22 mouse cellular contexts compared by ENCODE assay signal in genomic region chr12:104590291-104590690, GRCm38 (mm10).
DNase-seq lines count a peak whose midpoint lies in the region; ATAC-seq and TF ChIP-seq lines count a peak whose summit lies in the region.
"Had no signal": no experiment of that assay in that cellular context is flagged by ENCODE, and none has a peak within 500 bp of the region (broad histone marks: within the 10 kb centered on the region; RNA-seq: fewer than 3 reads in every experiment).

No protein-coding gene starts in this region.

- ATAC-seq in limb, embryonic 14.5 days (ENCODE audit: low FRiP score, low read depth), result no peak
- no peak for ATAC-seq in hindbrain, embryonic 11.5 days (ENCODE audit: low FRiP score)
- ATAC-seq: activated CD4-positive, CD25-positive, alpha-beta regulatory T cell, adult 4 months; CD4-positive, CD25-positive, alpha-beta regulatory T cell, adult 4 months; forebrain, embryonic 13.5 days; forebrain, embryonic 15.5 days; forebrain, postnatal 0 days; Patski had no signal

- H3K9me3 ChIP-seq in limb, embryonic 10.5 days (replicated peaks), result no peaks in the 10 kb centered on the region
- no peaks in the 10 kb centered on the region for H3K9me3 ChIP-seq in limb, embryonic 14.5 days (ENCODE audit: control insufficient read depth, low read length)
- H3K9me3 ChIP-seq in hindbrain, embryonic 11.5 days (ENCODE audit: control insufficient read depth, low read length), result no peaks in the 10 kb centered on the region
- H3K9me3 ChIP-seq: embryonic facial prominence, embryonic 10.5 days; embryonic facial prominence, embryonic 12.5 days; forebrain, embryonic 13.5 days; forebrain, embryonic 15.5 days had no signal

- H3K27ac ChIP-seq in limb, embryonic 10.5 days, result peak overlapping the region; percentile 3; the same call in 1 of the 2 replicates
- H3K27ac ChIP-seq in limb, embryonic 14.5 days (replicated peaks; ENCODE audit: low read depth, low read length), result no peak overlapping the region
- no peak overlapping the region for H3K27ac ChIP-seq in hindbrain, embryonic 11.5 days (ENCODE audit: low read depth, low read length)
- H3K27ac ChIP-seq: embryonic facial prominence, embryonic 12.5 days; forebrain, embryonic 13.5 days; forebrain, embryonic 15.5 days had no signal

- peak; percentile 54 to 55 for DNase-seq in cerebellum, postnatal 10 days
- DNase-seq in cerebellum, adult 8-10 months, result no peak
- DNase-seq in limb, embryonic 10.5 days (ENCODE audit: low spot score), result no peak
- peak; percentile 29 for DNase-seq in limb, embryonic 14.5 days (ENCODE audit: low spot score)
- DNase-seq in hindbrain, embryonic 11.5 days (ENCODE audit: low spot score), result no peak
- DNase-seq: adrenal gland, adult 8-10 months; adrenal gland, postnatal 14 days; adrenal gland, postnatal 36 days; B cell, adult 2 months; cerebellum, adult 11-12 months; cerebellum, adult 2 months; cerebellum, adult 9-11 months; cerebellum, postnatal 25 days; forebrain, postnatal 0 days had no signal

- no peak overlapping the region for H3K4me3 ChIP-seq in limb, embryonic 10.5 days
- H3K4me3 ChIP-seq in limb, embryonic 14.5 days (replicated peaks; ENCODE audit: low read length), result no peak overlapping the region
- no peak overlapping the region for H3K4me3 ChIP-seq in hindbrain, embryonic 11.5 days (ENCODE audit: low read depth, low read length)
- H3K4me3 ChIP-seq: embryonic facial prominence, embryonic 10.5 days; embryonic facial prominence, embryonic 12.5 days; forebrain, embryonic 13.5 days; forebrain, embryonic 15.5 days had no signal

- 92% methylated on average over 8 of the region's 8 CpGs for WGBS in limb, embryonic 10.5 days
- WGBS in limb, embryonic 14.5 days, result 41% methylated on average over 8 of the region's 8 CpGs
- 92% methylated on average over 8 of the region's 8 CpGs for WGBS in hindbrain, embryonic 11.5 days

- peaks cover 4% of the 10 kb centered on the region; the same call in 1 of the 2 replicates for H3K27me3 ChIP-seq in limb, embryonic 10.5 days (ENCODE audit: low read depth, poor library complexity, severe bottlenecking)
- H3K27me3 ChIP-seq in limb, embryonic 14.5 days (ENCODE audit: control insufficient read depth, insufficient read depth, low read length), result peaks cover 12% of the 10 kb centered on the region; the same call in 1 of the 2 replicates
- H3K27me3 ChIP-seq in hindbrain, embryonic 11.5 days (ENCODE audit: control insufficient read depth, insufficient read depth, low read length), result no peaks in the 10 kb centered on the region

- H3K36me3 ChIP-seq in limb, embryonic 10.5 days, result no peaks in the 10 kb centered on the region
- H3K36me3 ChIP-seq in limb, embryonic 14.5 days (ENCODE audit: control insufficient read depth, insufficient read depth, low read length), result no peaks in the 10 kb centered on the region
- no peaks in the 10 kb centered on the region for H3K36me3 ChIP-seq in hindbrain, embryonic 11.5 days (ENCODE audit: control insufficient read depth, insufficient read depth, low read length)
- H3K36me3 ChIP-seq: embryonic facial prominence, embryonic 10.5 days; embryonic facial prominence, embryonic 12.5 days; forebrain, embryonic 15.5 days; G1E had no signal

- H3K4me1 ChIP-seq in limb, embryonic 10.5 days, result peaks cover 57% of the 10 kb centered on the region
- peaks cover 29% of the 10 kb centered on the region for H3K4me1 ChIP-seq in limb, embryonic 14.5 days (ENCODE audit: control insufficient read depth, insufficient read depth, low read length)
- peaks cover 2% of the 10 kb centered on the region; the same call in 1 of the 2 replicates for H3K4me1 ChIP-seq in hindbrain, embryonic 11.5 days (replicated peaks; ENCODE audit: control insufficient read depth, insufficient read depth, low read length)

- TF ChIP-seq POLR2A in limb, embryonic 14.5 days (IDR thresholded peaks at IDR 0.05; ENCODE audit: borderline replicate concordance, extremely low read depth, insufficient read depth, insufficient read length), result no peak

- H3K9ac ChIP-seq in limb, embryonic 14.5 days (ENCODE audit: low read depth, low read length, severe bottlenecking), result no peak overlapping the region
- no peak overlapping the region for H3K9ac ChIP-seq in hindbrain, embryonic 11.5 days (ENCODE audit: low read depth, low read length)
- H3K9ac ChIP-seq: embryonic facial prominence, embryonic 12.5 days; forebrain, embryonic 13.5 days; forebrain, embryonic 15.5 days; forebrain, postnatal 0 days had no signal

- no peak overlapping the region for H3K4me2 ChIP-seq in limb, embryonic 14.5 days (replicated peaks; ENCODE audit: low read depth, low read length, severe bottlenecking)
- H3K4me2 ChIP-seq in hindbrain, embryonic 11.5 days (replicated peaks; ENCODE audit: low read depth, low read length), result no peak overlapping the region
- H3K4me2 ChIP-seq: embryonic facial prominence, embryonic 12.5 days; forebrain, embryonic 13.5 days; forebrain, embryonic 15.5 days had no signal

Comparison
In these comparisons a context has a peak if more than half of its experiments do, and no peak if none do; other contexts are left out.
1. DNase-seq: peak in cerebellum, postnatal 10 days (2 of 2) and limb, embryonic 14.5 days (single experiment); none in cerebellum, adult 8-10 months (single experiment), limb, embryonic 10.5 days (single experiment) and hindbrain, embryonic 11.5 days (single experiment).